Comparison of ENCODE assay signal across 15 mouse cellular contexts in genomic region chr5:44586571-44586970, GRCm38 (mm10).
DNase-seq lines count a peak whose midpoint lies in the region; ATAC-seq and TF ChIP-seq lines count a peak whose summit lies in the region.
"Had no signal": no experiment of that assay in that cellular context is flagged by ENCODE, and none has a peak within 500 bp of the region (broad histone marks: within the 10 kb centered on the region; RNA-seq: fewer than 3 reads in every experiment).

No protein-coding gene starts in this region.

- H3K4me3 ChIP-seq in kidney, postnatal 0 days (replicated peaks; ENCODE audit: low read depth, low read length): no peak overlapping the region
- H3K4me3 ChIP-seq in embryonic facial prominence, embryonic 14.5 days (ENCODE audit: low read depth, low read length): no peak overlapping the region
- H3K4me3 ChIP-seq in limb, embryonic 14.5 days (replicated peaks; ENCODE audit: low read length): no peak overlapping the region
- no peak overlapping the region for H3K4me3 ChIP-seq in hindbrain, embryonic 16.5 days (ENCODE audit: low read length)
- H3K4me3 ChIP-seq: forebrain, embryonic 12.5 days had no signal

- no peak for TF ChIP-seq CTCF in kidney, postnatal 0 days (IDR thresholded peaks at IDR 0.05; ENCODE audit: low read depth)

- no peak overlapping the region for H3K9ac ChIP-seq in kidney, postnatal 0 days (ENCODE audit: low read depth, low read length)
- no peak overlapping the region for H3K9ac ChIP-seq in embryonic facial prominence, embryonic 14.5 days (ENCODE audit: low read depth, low read length)
- H3K9ac ChIP-seq in limb, embryonic 14.5 days (ENCODE audit: low read depth, low read length, severe bottlenecking): no peak overlapping the region
- H3K9ac ChIP-seq in hindbrain, embryonic 16.5 days (ENCODE audit: low read depth, low read length): no peak overlapping the region
- H3K9ac ChIP-seq: forebrain, embryonic 12.5 days had no signal

- H3K9me3 ChIP-seq in kidney, postnatal 0 days (replicated peaks; ENCODE audit: low read length): no peaks in the 10 kb centered on the region
- no peaks in the 10 kb centered on the region for H3K9me3 ChIP-seq in embryonic facial prominence, embryonic 14.5 days (ENCODE audit: control insufficient read depth, low read length)
- H3K9me3 ChIP-seq in limb, embryonic 14.5 days (ENCODE audit: control insufficient read depth, low read length): no peaks in the 10 kb centered on the region
- H3K9me3 ChIP-seq in hindbrain, embryonic 16.5 days (ENCODE audit: control insufficient read depth, low read length): no peaks in the 10 kb centered on the region
- H3K9me3 ChIP-seq: forebrain, embryonic 12.5 days had no signal

- H3K4me1 ChIP-seq in kidney, postnatal 0 days (replicated peaks; ENCODE audit: insufficient read depth, low read length): no peaks in the 10 kb centered on the region
- H3K4me1 ChIP-seq in embryonic facial prominence, embryonic 14.5 days (ENCODE audit: control insufficient read depth, insufficient read depth, low read length): 0 out of 2 replicates have a peak, but pooled peaks cover 6% of the 10 kb centered on the region
- H3K4me1 ChIP-seq in limb, embryonic 14.5 days (ENCODE audit: control insufficient read depth, insufficient read depth, low read length): peaks cover 26% of the 10 kb centered on the region
- no peaks in the 10 kb centered on the region for H3K4me1 ChIP-seq in hindbrain, embryonic 16.5 days (ENCODE audit: control insufficient read depth, insufficient read depth, low read depth, low read length)
- H3K4me1 ChIP-seq: forebrain, embryonic 12.5 days had no signal

- no peak for TF ChIP-seq POLR2A in limb, embryonic 14.5 days (IDR thresholded peaks at IDR 0.05; ENCODE audit: borderline replicate concordance, extremely low read depth, insufficient read depth, insufficient read length)

- H3K27ac ChIP-seq in kidney, postnatal 0 days: 0 out of 2 replicates have a peak overlapping the region, but pooled peaks have one; percentile 19
- peak overlapping the region; percentile 12 for H3K27ac ChIP-seq in embryonic facial prominence, embryonic 14.5 days (replicated peaks; ENCODE audit: low read depth, low read length)
- H3K27ac ChIP-seq in limb, embryonic 14.5 days (replicated peaks; ENCODE audit: low read depth, low read length): peak overlapping the region; percentile 45
- H3K27ac ChIP-seq in hindbrain, embryonic 16.5 days (ENCODE audit: low read depth, low read length): no peak overlapping the region
- H3K27ac ChIP-seq: forebrain, embryonic 12.5 days had no signal

- H3K4me2 ChIP-seq in kidney, postnatal 0 days (ENCODE audit: low read length): no peak overlapping the region
- H3K4me2 ChIP-seq in embryonic facial prominence, embryonic 14.5 days (ENCODE audit: low read depth, low read length): no peak overlapping the region
- H3K4me2 ChIP-seq in limb, embryonic 14.5 days (replicated peaks; ENCODE audit: low read depth, low read length, severe bottlenecking): 0 out of 2 replicates have a peak overlapping the region, but pooled peaks have one; percentile 1
- H3K4me2 ChIP-seq in hindbrain, embryonic 16.5 days (ENCODE audit: low read length): no peak overlapping the region
- H3K4me2 ChIP-seq: forebrain, embryonic 12.5 days had no signal

- no peaks in the 10 kb centered on the region for H3K36me3 ChIP-seq in kidney, postnatal 0 days (ENCODE audit: insufficient read depth, low read length)
- H3K36me3 ChIP-seq in embryonic facial prominence, embryonic 14.5 days (ENCODE audit: control insufficient read depth, insufficient read depth, low read length): no peaks in the 10 kb centered on the region
- H3K36me3 ChIP-seq in limb, embryonic 14.5 days (ENCODE audit: control insufficient read depth, insufficient read depth, low read length): no peaks in the 10 kb centered on the region
- H3K36me3 ChIP-seq in hindbrain, embryonic 16.5 days (ENCODE audit: control insufficient read depth, insufficient read depth, low read length): no peaks in the 10 kb centered on the region
- H3K36me3 ChIP-seq: forebrain, embryonic 12.5 days had no signal

- ATAC-seq in kidney, postnatal 0 days (replicated peaks; ENCODE audit: low FRiP score, low read depth): no peak
- ATAC-seq in embryonic facial prominence, embryonic 14.5 days (ENCODE audit: low read depth): peak; percentile 53; the same call in 1 of the 2 replicates
- peak; percentile 89 for ATAC-seq in limb, embryonic 14.5 days (ENCODE audit: low FRiP score, low read depth)
- no peak for ATAC-seq in erythroid progenitor cell, adult 5-6 weeks (replicated peaks; ENCODE audit: low FRiP score, poor library complexity, severe bottlenecking)
- no peak for ATAC-seq in hindbrain, embryonic 16.5 days

- DNase-seq in kidney, postnatal 0 days (ENCODE audit: low spot score): peak; percentile 83
- no peak for DNase-seq in kidney, adult 11 months
- DNase-seq in embryo, embryonic 11.5 days (ENCODE audit: low read depth, low spot score): peak; percentile 36
- peak; percentile 91 for DNase-seq in embryonic facial prominence, embryonic 14.5 days (ENCODE audit: low spot score)
- DNase-seq in limb, embryonic 14.5 days (ENCODE audit: low spot score): peak; percentile 90
- no peak for DNase-seq in spleen, adult 18-20 months
- DNase-seq: adrenal gland, adult 2 months; cerebellum, adult 11-12 months; kidney, adult 18-20 months; midbrain, embryonic 14.5 days; right cerebral cortex, adult 18-20 months; thymus, adult 2 months had no signal

- 36% methylated on average over 5 of the region's 5 CpGs for WGBS in kidney, postnatal 0 days
- 28% methylated on average over 5 of the region's 5 CpGs for WGBS in embryonic facial prominence, embryonic 14.5 days
- 19% methylated on average over 5 of the region's 5 CpGs for WGBS in limb, embryonic 14.5 days
- WGBS in hindbrain, embryonic 16.5 days: 58% methylated on average over 5 of the region's 5 CpGs

- H3K27me3 ChIP-seq in kidney, postnatal 0 days (ENCODE audit: insufficient read depth, low read length): no peaks in the 10 kb centered on the region
- no peaks in the 10 kb centered on the region for H3K27me3 ChIP-seq in embryonic facial prominence, embryonic 14.5 days (replicated peaks; ENCODE audit: control insufficient read depth, insufficient read depth, low read length)
- H3K27me3 ChIP-seq in limb, embryonic 14.5 days (ENCODE audit: control insufficient read depth, insufficient read depth, low read length): no peaks in the 10 kb centered on the region
- no peaks in the 10 kb centered on the region; the same call in 1 of the 2 replicates for H3K27me3 ChIP-seq in hindbrain, embryonic 16.5 days (replicated peaks; ENCODE audit: control insufficient read depth, insufficient read depth, low read length)
- H3K27me3 ChIP-seq: forebrain, embryonic 12.5 days had no signal

Comparison
In these comparisons a context has a peak if more than half of its experiments do, and no peak if none do; other contexts are left out.
1. DNase-seq: peak in kidney, postnatal 0 days (single experiment), embryo, embryonic 11.5 days (single experiment), embryonic facial prominence, embryonic 14.5 days (single experiment) and limb, embryonic 14.5 days (single experiment); none in kidney, adult 11 months (single experiment) and spleen, adult 18-20 months (0 of 2).
2. ATAC-seq: peak in embryonic facial prominence, embryonic 14.5 days (single experiment) and limb, embryonic 14.5 days (single experiment); none in kidney, postnatal 0 days (single experiment), erythroid progenitor cell, adult 5-6 weeks (single experiment) and hindbrain, embryonic 16.5 days (single experiment).